Mouse (Mus musculus) MN1 (cell line): ENCODE data around the gene Bclaf3.
"Not testable (repeated sequence)": the region's sequence is repeated elsewhere in the genome, so short reads cannot be mapped to it uniquely, and the experiment has no call there.

ENCODE experiments used
- DNase-seq: peaks from one replicate; pipeline ENCODE4 v3.0.0-alpha.2; 2016; ENCODE audit warnings: low spot score

Bclaf3 gene

GRCm38 (mm10) chrX:159526388-159526787, at the start of gene Bclaf3:
Gene Bclaf3 (plus strand): TSS chrX:159526688.
- no peak for DNase-seq

DNA sequence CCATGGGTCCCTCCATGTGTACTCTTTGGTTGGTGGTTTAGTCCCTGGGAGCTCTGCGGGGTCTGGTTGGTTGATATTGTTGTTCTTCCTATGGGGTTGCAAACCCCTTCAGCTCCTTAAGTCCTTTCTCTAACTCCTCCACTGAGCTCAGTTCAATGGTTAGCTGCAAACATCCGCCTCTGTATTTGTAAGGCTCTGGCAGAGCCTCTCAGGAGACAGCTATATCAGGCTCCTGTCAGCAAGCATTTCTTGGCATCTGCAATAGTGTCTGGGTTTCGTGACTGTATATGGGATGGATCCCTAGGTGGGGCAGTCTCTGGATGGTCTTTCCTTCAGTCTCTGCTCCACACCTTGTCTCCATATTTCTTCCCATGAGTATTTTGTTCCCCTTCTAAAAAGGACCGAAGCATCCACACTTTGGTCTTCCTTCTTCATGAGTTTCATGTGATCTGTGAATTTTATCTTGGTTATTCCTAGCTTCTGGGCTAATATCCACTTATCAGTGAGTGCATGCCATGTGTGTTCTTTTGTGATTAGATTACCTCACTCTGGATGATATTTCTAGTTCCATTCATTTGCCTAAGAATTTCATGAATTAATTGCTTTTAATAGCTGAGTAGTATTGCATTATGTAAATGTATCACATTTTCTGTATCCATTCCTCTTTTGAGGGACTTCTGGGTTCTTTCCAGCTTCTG, 48.1 kb upstream of the Bclaf3 start:
- DNase-seq, result not testable (repeated sequence)

GRCm38 (mm10) chrX:159484247-159484646, 42.2 kb upstream of the Bclaf3 start:
- DNase-seq, result no peak

GRCm38 (mm10) chrX:159503181-159503580, 23.3 kb upstream of the Bclaf3 start:
- no peak for DNase-seq

- DNase-seq, result no peak
These were observed 18.0 kb upstream of the Bclaf3 start for GRCm38 (mm10) chrX:159508331-159509036.

DNA sequence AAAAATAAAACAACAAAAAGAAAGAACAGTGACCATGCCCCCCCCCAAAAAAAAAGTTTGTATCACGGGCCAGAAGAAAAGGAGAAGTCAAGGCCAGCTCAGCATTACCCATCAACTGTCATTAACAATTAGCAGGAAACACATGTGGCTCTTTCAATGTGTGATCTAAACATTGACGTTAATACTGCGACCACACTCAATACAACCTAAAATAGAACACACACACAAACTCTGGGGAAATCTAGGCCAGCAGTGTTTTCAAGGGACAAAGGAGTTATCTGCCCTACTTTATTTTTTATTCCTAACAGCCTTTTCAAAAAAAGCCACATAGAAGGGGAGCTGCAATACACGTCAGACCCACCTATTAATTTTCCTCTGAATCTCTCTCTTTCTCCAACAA, 17.4 kb upstream of the Bclaf3 start:
- no peak for DNase-seq

- DNase-seq, result no peak
These were observed 16.4 kb upstream of the Bclaf3 start for GRCm38 (mm10) chrX:159509847-159510715.

- DNase-seq, result no peak
These were observed 15.8 kb upstream of the Bclaf3 start for GRCm38 (mm10) chrX:159510716-159511051.

DNA sequence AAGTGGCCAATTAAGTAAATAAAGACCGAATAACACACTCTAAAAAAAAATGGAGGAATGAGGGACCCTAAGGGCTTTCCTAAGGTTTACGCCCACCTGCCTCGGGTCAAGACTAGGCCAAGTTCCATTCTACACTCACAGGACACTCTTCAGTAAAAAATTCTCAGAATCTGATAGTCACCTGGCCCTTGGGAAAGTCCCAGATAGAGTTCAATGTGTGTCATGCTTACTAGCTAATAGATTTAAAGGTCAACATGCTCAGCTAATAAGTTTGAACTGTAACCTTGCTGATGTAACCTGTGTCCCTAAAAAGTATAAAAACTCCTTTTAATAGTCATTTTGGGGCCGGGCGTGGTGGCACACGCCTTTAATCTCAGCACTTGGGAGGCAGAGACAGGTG, 10.9 kb upstream of the Bclaf3 start:
- no peak for DNase-seq

GRCm38 (mm10) chrX:159521780-159522179, 4.7 kb upstream of the Bclaf3 start:
- DNase-seq, result no peak

DNA sequence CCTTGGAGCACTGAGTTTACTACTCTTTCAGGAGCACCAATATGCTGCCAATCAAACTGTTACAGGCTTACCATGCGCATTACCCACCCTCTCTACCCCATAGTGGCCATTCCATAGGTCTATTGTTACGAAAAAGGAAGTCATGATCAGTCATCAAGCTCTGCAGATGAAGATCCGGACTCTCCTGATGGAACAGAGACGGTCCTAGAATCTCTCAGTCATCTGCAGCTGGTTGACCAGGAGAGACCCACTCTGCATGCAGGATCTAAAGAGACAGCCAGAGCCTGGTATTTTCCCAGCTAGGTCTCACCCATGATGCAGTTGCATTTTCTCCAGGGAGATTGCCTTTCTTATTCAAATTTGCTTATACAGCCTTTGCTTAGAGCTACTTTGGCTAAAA, 3.8 kb upstream of the Bclaf3 start:
- no peak for DNase-seq

DNA sequence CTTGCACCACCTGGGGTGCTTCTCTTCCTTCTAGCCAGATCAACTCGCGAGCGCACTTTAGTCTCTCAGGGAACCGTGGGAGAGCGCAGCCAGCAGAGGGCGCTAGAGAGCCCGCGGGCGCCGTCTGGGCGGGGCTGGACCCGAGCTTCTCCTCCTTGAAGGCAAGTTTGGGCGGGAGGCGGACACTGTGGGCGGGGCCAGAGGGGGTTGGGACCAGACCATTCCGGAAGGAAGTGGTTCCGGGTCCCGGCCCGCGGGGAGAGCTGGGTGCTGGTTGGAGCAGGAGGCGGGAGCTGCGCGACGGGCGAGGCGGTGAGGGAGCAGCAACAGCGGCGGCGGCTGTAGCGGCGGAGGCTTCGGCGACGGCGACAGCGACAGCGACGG, 5.9 kb downstream of the Bclaf3 start:
- peak; percentile 95 for DNase-seq

GRCm38 (mm10) chrX:159532811-159533462, 6.4 kb downstream of the Bclaf3 start:
- peak; percentile 65 for DNase-seq

- DNase-seq, result no peak
These were observed 15.4 kb downstream of the Bclaf3 start for GRCm38 (mm10) chrX:159541936-159542335.

DNA sequence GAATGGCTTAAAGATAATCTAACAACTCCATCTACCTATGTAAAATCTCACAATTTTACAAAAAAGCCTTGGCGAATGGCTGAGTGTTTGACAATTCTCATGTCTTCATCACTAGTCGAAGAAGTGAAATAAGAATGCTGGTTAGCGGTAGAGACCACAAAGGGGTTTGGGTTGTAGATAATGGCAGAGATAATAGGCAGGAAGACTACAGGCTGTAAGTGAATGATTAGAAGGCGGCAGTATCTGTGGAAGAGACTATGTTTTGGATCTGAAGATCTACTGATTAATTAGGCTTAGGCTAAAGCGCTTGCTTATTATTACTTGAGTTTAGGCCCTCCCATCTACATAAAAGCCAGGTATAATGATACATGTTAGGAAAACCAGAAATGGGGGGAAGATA, 20.6 kb downstream of the Bclaf3 start:
- DNase-seq, result no peak

- DNase-seq, result not testable (repeated sequence)
These were observed 58.2 kb downstream of the Bclaf3 start for GRCm38 (mm10) chrX:159584738-159585137.

- DNase-seq, result no peak
These were observed 65.1 kb downstream of the Bclaf3 start for GRCm38 (mm10) chrX:159591633-159592032.

- no peak for DNase-seq
These were observed 71.0 kb downstream of the Bclaf3 start for GRCm38 (mm10) chrX:159597502-159597901.

GRCm38 (mm10) chrX:159604832-159605231, 78.3 kb downstream of the Bclaf3 start:
- DNase-seq, result no peak

DNA sequence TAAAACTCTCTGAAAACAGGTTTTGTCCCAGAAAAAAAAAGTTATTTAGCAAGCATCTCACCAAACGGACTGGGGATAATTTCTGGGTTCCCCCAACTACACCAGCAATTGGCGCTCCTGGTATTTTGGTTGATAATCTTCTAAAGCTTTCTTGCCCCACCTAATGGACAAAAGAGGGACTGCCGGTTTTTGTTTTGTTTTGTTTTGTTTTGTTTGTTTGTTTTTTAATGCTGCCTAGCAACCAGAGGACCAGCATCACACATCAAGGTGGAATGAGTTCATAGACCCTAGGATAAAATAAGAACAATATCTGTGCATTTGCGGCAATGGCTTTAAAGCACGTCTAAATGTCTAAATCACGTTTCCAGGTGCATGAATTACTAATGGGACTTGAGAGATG, 80.4 kb downstream of the Bclaf3 start:
- DNase-seq, result peak; percentile 42

GRCm38 (mm10) chrX:159626208-159626906, 99.9 kb downstream of the Bclaf3 start:
- DNase-seq, result peak; percentile 62
